Mouse (Mus musculus) embryo, embryonic 11 days (tissue): Measurements from ENCODE around the gene Polr2b.

Source experiments
- DNase-seq: peaks from one replicate; pipeline ENCODE4 v3.0.0-alpha.2; 2015

The Polr2b gene

GRCm38 (mm10) chr5:77309924-77310772, at the start of gene Polr2b, which contains the start of gene Noa1:
Polr2b (plus strand) TSS chr5:77310147.
Noa1 (minus strand) TSS chr5:77310084.
- DNase-seq: peak; percentile 98

- DNase-seq: no peak
Observed at GRCm38 (mm10) chr5:77261137-77261536, 48.8 kb upstream of the Polr2b start.

- DNase-seq: peak; percentile 27
Observed at GRCm38 (mm10) chr5:77262105-77262504, 47.8 kb upstream of the Polr2b start.

GRCm38 (mm10) chr5:77265081-77265670, 44.8 kb upstream of the Polr2b start, which contains the start of gene Rest:
Rest (plus strand) TSS chr5:77265491.
- peak; percentile 91 for DNase-seq

GRCm38 (mm10) chr5:77265671-77266065, 44.3 kb upstream of the Polr2b start:
- DNase-seq: peak; percentile 80

GRCm38 (mm10) chr5:77266066-77266885, 43.7 kb upstream of the Polr2b start:
- DNase-seq: peak; percentile 78

GRCm38 (mm10) chr5:77266886-77267401, 43.0 kb upstream of the Polr2b start:
- DNase-seq: peak; percentile 57

- no peak for DNase-seq
Observed at GRCm38 (mm10) chr5:77267441-77267840, 42.5 kb upstream of the Polr2b start.

GRCm38 (mm10) chr5:77267957-77268624, 41.9 kb upstream of the Polr2b start:
- DNase-seq: no peak

- no peak for DNase-seq
Observed at GRCm38 (mm10) chr5:77269399-77269798, 40.5 kb upstream of the Polr2b start.

- DNase-seq: no peak
Observed at GRCm38 (mm10) chr5:77273151-77273550, 36.8 kb upstream of the Polr2b start.

- peak; percentile 49 for DNase-seq
Observed at GRCm38 (mm10) chr5:77275950-77276349, 34.0 kb upstream of the Polr2b start.

- no peak for DNase-seq
Observed at GRCm38 (mm10) chr5:77277204-77277603, 32.7 kb upstream of the Polr2b start.

- no peak for DNase-seq
Observed at GRCm38 (mm10) chr5:77281518-77282174, 28.3 kb upstream of the Polr2b start.

- DNase-seq: no peak
Observed at GRCm38 (mm10) chr5:77282242-77282641, 27.7 kb upstream of the Polr2b start.

GRCm38 (mm10) chr5:77285685-77286084, 24.3 kb upstream of the Polr2b start:
- DNase-seq: no peak

GRCm38 (mm10) chr5:77286904-77287303, 23.0 kb upstream of the Polr2b start:
- DNase-seq: no peak

GRCm38 (mm10) chr5:77287901-77288300, 22.0 kb upstream of the Polr2b start:
- DNase-seq: peak; percentile 21

GRCm38 (mm10) chr5:77289686-77290085, 20.3 kb upstream of the Polr2b start:
- no peak for DNase-seq

- no peak for DNase-seq
Observed at GRCm38 (mm10) chr5:77290606-77291005, 19.3 kb upstream of the Polr2b start.

- DNase-seq: no peak
Observed at GRCm38 (mm10) chr5:77292803-77293522, 17.0 kb upstream of the Polr2b start.
